Mouse (Mus musculus) heart, postnatal 0 days (tissue): ENCODE measurements around the gene Zfp710. TPM values are rescaled to one million over a fixed set of nuclear protein-coding genes. Genes with fewer than 3 reads are reported as not detected.
A peak's percentile ranks its signal among the peaks of the same experiment; 100 is the strongest.

Experiments
- ATAC-seq: fragments of 200-750 bp; cut with Nextera tagmentation; 2 replicates; pipeline ENCODE4 v1.8.0; 2017; ENCODE audit warnings: low read depth, moderate number of reproducible peaks, moderate library complexity; ENCODE audit not compliant: insufficient read depth
- DNase-seq: peaks from one replicate; pipeline ENCODE4 v3.0.0-alpha.2; 2016; ENCODE audit warnings: low spot score
- H3K27ac ChIP-seq: fragments of 300-500 bp; sonication (generic); 2 replicates; pipeline ENCODE4 v1.5.1; 2014; ENCODE audit warnings: low read depth, mild to moderate bottlenecking
- H3K27me3 ChIP-seq: fragments of 300-500 bp; sonication (generic); 2 replicates; pipeline ENCODE4 v1.6.1; 2014; ENCODE audit warnings: low read length, mixed read lengths; ENCODE audit not compliant: control insufficient read depth, insufficient read depth
- H3K36me3 ChIP-seq: fragments of 300-500 bp; sonication (generic); replicated peaks from 2 replicates; pipeline ENCODE4 v1.6.1; 2014; ENCODE audit warnings: low read length, mixed read lengths; ENCODE audit not compliant: control insufficient read depth, insufficient read depth
- H3K4me1 ChIP-seq: fragments of 300-500 bp; sonication (generic); 2 replicates; pipeline ENCODE4 v1.6.1; 2014; ENCODE audit warnings: antibody characterized with exemption; ENCODE audit not compliant: control insufficient read depth, insufficient read depth
- H3K4me2 ChIP-seq: fragments of 300-500 bp; sonication (generic); 2 replicates; pipeline ENCODE4 v1.6.1; 2014; ENCODE audit warnings: low read depth, mild to moderate bottlenecking, low read length, moderate library complexity
- H3K4me3 ChIP-seq: fragments of 300-500 bp; sonication (generic); 2 replicates; pipeline ENCODE4 v1.5.1; 2014; ENCODE audit warnings: low read depth, low read length
- H3K9ac ChIP-seq: fragments of 300-500 bp; sonication (generic); replicated peaks from 2 replicates; pipeline ENCODE4 v1.6.1; 2014; ENCODE audit warnings: low read depth, low read length, mixed read lengths
- H3K9me3 ChIP-seq: fragments of 300-500 bp; sonication (generic); replicated peaks from 2 replicates; pipeline ENCODE4 v1.6.1; 2016; ENCODE audit warnings: low read length; ENCODE audit not compliant: control insufficient read depth
- CTCF ChIP-seq: IDR thresholded peaks from 2 replicates; pipeline ENCODE4 v1.5.1; 2016; ENCODE audit warnings: antibody characterized with exemption, control low read depth, low read depth
- EP300 ChIP-seq: IDR thresholded peaks from 2 replicates; pipeline ENCODE4 v1.6.1; 2016; ENCODE audit warnings: antibody characterized with exemption, low read depth
- WGBS: fragments of 180-500 bp; shearing (Covaris S2); extraction: QIAGEN DNeasy Blood & Tissue Kit; methylation state at CpG from one replicate; pipeline ENCODE4 v1.1.7; 2014; 5-methylcytosine and 5-hydroxymethylcytosine counted together
- polyA plus RNA-seq: library from polyadenylated mRNA; unstranded; fragments of >200 nt; fragmentation: Nextera tagmentation; extraction: Ambion mirVana; gene quantifications from 2 replicates; pipeline ENCODE4 v1.2.1, GENCODE M21; 2015
- total RNA-seq: library from RNA; depleted of rRNA; stranded (reverse); fragments of >200 nt; gene quantifications from 2 replicates; pipeline ENCODE4 v1.2.3, GENCODE M21; 2014; ENCODE audit warnings: low replicate concordance

The Zfp710 gene
- total and polyA plus RNA-seq, 2 experiments from 2014 or later, result 7.5 to 29.7 TPM

GRCm38 (mm10) chr7:80119198-80119597 lies 94.6 kb downstream of the Zfp710 start:
- 17% methylated on average over 4 of the region's 4 CpGs for WGBS
- H3K4me2 ChIP-seq, result peak overlapping the region; percentile 10; the same call in 1 of the 2 replicates
- DNase-seq (peak; percentile 93), ATAC-seq (peak; percentile 22)
- no peaks in the 10 kb centered on the region for H3K9me3 ChIP-seq
- H3K4me3 ChIP-seq, result no peak overlapping the region
- H3K27ac ChIP-seq, result peak overlapping the region; percentile 95
- H3K9ac ChIP-seq, result no peak overlapping the region
- TF ChIP-seq EP300 (peak; percentile 51; the same call in 1 of the 2 replicates), CTCF (no peak)
- H3K4me1 ChIP-seq, result peaks cover 33% of the 10 kb centered on the region
- H3K27me3 ChIP-seq, result no peaks in the 10 kb centered on the region
- no peaks in the 10 kb centered on the region for H3K36me3 ChIP-seq

- no peaks in the 10 kb centered on the region for H3K36me3 ChIP-seq
- H3K9ac ChIP-seq, result no peak overlapping the region
- H3K4me1 ChIP-seq, result peaks cover 27% of the 10 kb centered on the region
- WGBS, result 23% methylated on average over 5 of the region's 5 CpGs
- peak overlapping the region; percentile 95 for H3K27ac ChIP-seq
- ATAC-seq, result peak; percentile 91
- no peak overlapping the region for H3K4me2 ChIP-seq
- no peaks in the 10 kb centered on the region for H3K27me3 ChIP-seq
- DNase-seq, result peak; percentile 95
- no peaks in the 10 kb centered on the region for H3K9me3 ChIP-seq
- no peak overlapping the region for H3K4me3 ChIP-seq
- no peak for TF ChIP-seq CTCF
- TF ChIP-seq EP300, result peak; percentile 94
Measured at GRCm38 (mm10) chr7:80121083-80121482, 96.5 kb downstream of the Zfp710 start.

- WGBS, result 49% methylated on average over 4 of the region's 4 CpGs
- H3K9ac ChIP-seq, result no peak overlapping the region
- no peak overlapping the region; the same call in 1 of the 2 replicates for H3K4me2 ChIP-seq
- DNase-seq (no peak), ATAC-seq (no peak)
- no peaks in the 10 kb centered on the region for H3K9me3 ChIP-seq
- H3K4me1 ChIP-seq, result peaks cover 22% of the 10 kb centered on the region
- H3K36me3 ChIP-seq, result no peaks in the 10 kb centered on the region
- no peaks in the 10 kb centered on the region for H3K27me3 ChIP-seq
- H3K27ac ChIP-seq, result peak overlapping the region; percentile 62; the same call in 1 of the 2 replicates
- H3K4me3 ChIP-seq, result no peak overlapping the region
- TF ChIP-seq EP300 (no peak), CTCF (no peak)
Measured at GRCm38 (mm10) chr7:80123115-80123514, 98.5 kb downstream of the Zfp710 start.

GRCm38 (mm10) chr7:80123672-80124071 lies 99.1 kb downstream of the Zfp710 start:
- no peaks in the 10 kb centered on the region for H3K27me3 ChIP-seq
- 81% methylated on average over 2 of the region's 2 CpGs for WGBS
- TF ChIP-seq CTCF (no peak), EP300 (no peak)

GRCm38 (mm10) chr7:80129278-80129677 lies 104.7 kb downstream of the Zfp710 start:
- peak overlapping the region; percentile 5; the same call in 1 of the 2 replicates for H3K4me2 ChIP-seq
- peaks cover 20% of the 10 kb centered on the region for H3K4me1 ChIP-seq
- no peak overlapping the region for H3K9ac ChIP-seq
- H3K27ac ChIP-seq, result peak overlapping the region; percentile 98
- no peak overlapping the region for H3K4me3 ChIP-seq
- DNase-seq, result peak; percentile 56
- TF ChIP-seq EP300 (no peak), CTCF (no peak)
- WGBS, result 39% methylated on average over 4 of the region's 4 CpGs
- no peaks in the 10 kb centered on the region for H3K36me3 ChIP-seq
- no peaks in the 10 kb centered on the region for H3K27me3 ChIP-seq
- H3K9me3 ChIP-seq, result no peaks in the 10 kb centered on the region
- ATAC-seq, result peak; percentile 21

More at GRCm38 (mm10) chr7:80123672-80124071, 99.1 kb downstream of the Zfp710 start:
- DNase-seq (no peak), ATAC-seq (no peak)
- no peaks in the 10 kb centered on the region for H3K36me3 ChIP-seq
- H3K4me3 ChIP-seq, result no peak overlapping the region
- H3K27ac ChIP-seq, result peak overlapping the region; percentile 62; the same call in 1 of the 2 replicates
- no peaks in the 10 kb centered on the region for H3K9me3 ChIP-seq
- peaks cover 22% of the 10 kb centered on the region for H3K4me1 ChIP-seq
- H3K9ac ChIP-seq, result no peak overlapping the region
- H3K4me2 ChIP-seq, result no peak overlapping the region
